Mouse (Mus musculus): ENCODE data around the gene Pold2. TPM values are rescaled to one million over a fixed set of nuclear protein-coding genes. Genes with fewer than 3 reads are reported as not detected.

The Pold2 gene
- polyA plus RNA-seq, 1 experiment: 127 TPM

- H3K9ac ChIP-seq (ENCODE audit: low read depth, poor library complexity, severe bottlenecking): no peak overlapping the region
- no peaks in the 10 kb centered on the region for H3K27me3 ChIP-seq (ENCODE audit: control insufficient read depth, insufficient read depth, low read length, poor library complexity, severe bottlenecking)
- peaks cover 4% of the 10 kb centered on the region for H3K9me3 ChIP-seq (replicated peaks; ENCODE audit: control insufficient read depth, insufficient read depth, low read length, poor library complexity, severe bottlenecking)
- H3K27ac ChIP-seq (ENCODE audit: insufficient read depth, low read length): no peak overlapping the region
- H3K4me1 ChIP-seq (ENCODE audit: control insufficient read depth, insufficient read depth, low read length): peaks cover 2% of the 10 kb centered on the region
- H3K36me3 ChIP-seq (ENCODE audit: control insufficient read depth, insufficient read depth, low read length, poor library complexity, severe bottlenecking): no peaks in the 10 kb centered on the region
- TF ChIP-seq POLR2A (IDR thresholded peaks at IDR 0.05; ENCODE audit: insufficient read depth, low read length) (no peak), EP300 (IDR thresholded peaks at IDR 0.05; ENCODE audit: insufficient read depth, low read depth, low read length) (no peak), CTCF (IDR thresholded peaks at IDR 0.05; ENCODE audit: low read depth, low read length) (no peak)
- H3K4me3 ChIP-seq (ENCODE audit: low read depth, low read length): no peak overlapping the region
Observed at GRCm38 (mm10) chr11:5848741-5849140, 29.4 kb downstream of the Pold2 start.

DNA sequence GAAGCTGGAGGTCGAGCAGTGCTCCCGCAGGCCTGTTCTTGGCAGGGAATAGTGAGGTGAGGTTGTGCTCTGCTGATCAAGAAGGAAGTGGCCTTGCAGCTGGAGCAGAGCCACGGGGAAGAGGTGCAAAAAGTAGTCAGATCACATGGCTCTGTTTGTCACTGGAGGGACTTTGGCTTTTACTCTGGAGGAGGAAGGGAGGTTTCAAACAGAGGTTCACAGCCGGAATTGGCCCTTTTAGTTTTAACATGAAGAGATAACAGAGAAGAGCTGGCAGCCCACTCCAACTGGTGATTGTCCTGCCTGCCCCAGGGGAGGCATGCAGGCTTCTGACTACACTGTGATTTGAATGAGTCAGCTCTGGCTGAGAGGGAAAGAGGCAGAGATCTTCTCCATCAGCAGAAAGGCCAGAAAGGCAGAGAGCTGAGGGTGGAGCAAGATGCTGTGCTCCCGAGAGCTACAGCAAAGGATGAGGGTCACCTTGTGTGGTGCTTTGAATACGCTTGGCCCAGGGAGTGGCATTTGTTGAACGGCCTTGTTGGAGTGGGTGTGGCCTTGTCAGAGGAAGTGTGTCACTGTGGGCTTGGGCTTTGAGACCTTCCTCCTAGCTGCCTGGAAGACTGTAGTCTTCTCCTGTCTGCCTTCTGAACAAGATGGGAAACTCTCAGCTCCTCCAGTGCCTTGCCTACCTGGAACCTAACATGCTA is 31.3 kb downstream of the Pold2 start:
- Histone ChIP-seq H3K9ac (ENCODE audit: low read depth, poor library complexity, severe bottlenecking) (no peak overlapping the region), H3K27me3 (ENCODE audit: control insufficient read depth, insufficient read depth, low read length, poor library complexity, severe bottlenecking) (no peaks in the 10 kb centered on the region), H3K9me3 (replicated peaks; ENCODE audit: control insufficient read depth, insufficient read depth, low read length, poor library complexity, severe bottlenecking) (peaks cover 17% of the 10 kb centered on the region), H3K36me3 (ENCODE audit: control insufficient read depth, insufficient read depth, low read length, poor library complexity, severe bottlenecking) (no peaks in the 10 kb centered on the region), H3K27ac (ENCODE audit: insufficient read depth, low read length) (no peak overlapping the region), H3K4me1 (ENCODE audit: control insufficient read depth, insufficient read depth, low read length) (peaks cover 2% of the 10 kb centered on the region), H3K4me3 (ENCODE audit: low read depth, low read length) (no peak overlapping the region)
- TF ChIP-seq EP300 (IDR thresholded peaks at IDR 0.05; ENCODE audit: insufficient read depth, low read depth, low read length) (no peak), CTCF (IDR thresholded peaks at IDR 0.05; ENCODE audit: low read depth, low read length) (no peak), POLR2A (IDR thresholded peaks at IDR 0.05; ENCODE audit: insufficient read depth, low read length) (no peak)

GRCm38 (mm10) chr11:5843131-5843530 is 35.0 kb downstream of the Pold2 start:
- Histone ChIP-seq H3K4me3 (ENCODE audit: low read depth, low read length) (no peak overlapping the region), H3K36me3 (ENCODE audit: control insufficient read depth, insufficient read depth, low read length, poor library complexity, severe bottlenecking) (no peaks in the 10 kb centered on the region), H3K4me1 (ENCODE audit: control insufficient read depth, insufficient read depth, low read length) (no peaks in the 10 kb centered on the region), H3K9me3 (replicated peaks; ENCODE audit: control insufficient read depth, insufficient read depth, low read length, poor library complexity, severe bottlenecking) (peaks cover 32% of the 10 kb centered on the region), H3K9ac (ENCODE audit: low read depth, poor library complexity, severe bottlenecking) (no peak overlapping the region), H3K27ac (ENCODE audit: insufficient read depth, low read length) (no peak overlapping the region), H3K27me3 (ENCODE audit: control insufficient read depth, insufficient read depth, low read length, poor library complexity, severe bottlenecking) (no peaks in the 10 kb centered on the region)
- TF ChIP-seq CTCF (IDR thresholded peaks at IDR 0.05; ENCODE audit: low read depth, low read length) (no peak), EP300 (IDR thresholded peaks at IDR 0.05; ENCODE audit: insufficient read depth, low read depth, low read length) (no peak), POLR2A (IDR thresholded peaks at IDR 0.05; ENCODE audit: insufficient read depth, low read length) (no peak)

GRCm38 (mm10) chr11:5841751-5842150 is 36.3 kb downstream of the Pold2 start:
- Histone ChIP-seq H3K9me3 (replicated peaks; ENCODE audit: control insufficient read depth, insufficient read depth, low read length, poor library complexity, severe bottlenecking) (peaks cover 32% of the 10 kb centered on the region), H3K9ac (ENCODE audit: low read depth, poor library complexity, severe bottlenecking) (no peak overlapping the region), H3K36me3 (ENCODE audit: control insufficient read depth, insufficient read depth, low read length, poor library complexity, severe bottlenecking) (no peaks in the 10 kb centered on the region), H3K4me3 (ENCODE audit: low read depth, low read length) (no peak overlapping the region), H3K27me3 (ENCODE audit: control insufficient read depth, insufficient read depth, low read length, poor library complexity, severe bottlenecking) (no peaks in the 10 kb centered on the region), H3K27ac (ENCODE audit: insufficient read depth, low read length) (no peak overlapping the region), H3K4me1 (ENCODE audit: control insufficient read depth, insufficient read depth, low read length) (no peaks in the 10 kb centered on the region)
- TF ChIP-seq POLR2A (IDR thresholded peaks at IDR 0.05; ENCODE audit: insufficient read depth, low read length): no peak
- TF ChIP-seq CTCF (IDR thresholded peaks at IDR 0.05; ENCODE audit: low read depth, low read length): no peak
- TF ChIP-seq EP300 (IDR thresholded peaks at IDR 0.05; ENCODE audit: insufficient read depth, low read depth, low read length): no peak

DNA sequence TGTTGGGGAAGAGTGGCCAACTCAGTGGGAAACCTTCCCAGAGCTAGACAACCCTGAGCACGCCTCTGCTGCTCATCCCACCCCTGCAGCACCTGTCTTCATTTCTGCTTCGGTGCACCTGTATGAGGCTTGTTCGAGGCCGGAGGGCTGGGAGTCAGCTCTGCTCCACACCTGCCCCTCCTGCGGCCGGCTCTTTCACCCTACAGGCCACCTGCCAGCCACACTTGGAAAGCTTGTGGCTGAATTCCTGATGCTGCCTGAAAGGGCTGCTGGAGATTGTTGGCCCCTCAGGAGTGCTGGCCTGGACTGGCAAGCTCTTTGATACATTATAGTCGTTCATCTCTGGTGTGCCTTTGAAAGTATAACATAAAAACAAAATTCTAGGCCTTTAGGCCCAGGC is 37.7 kb downstream of the Pold2 start:
- Histone ChIP-seq H3K9ac (ENCODE audit: low read depth, poor library complexity, severe bottlenecking) (no peak overlapping the region), H3K27ac (ENCODE audit: insufficient read depth, low read length) (no peak overlapping the region), H3K4me1 (ENCODE audit: control insufficient read depth, insufficient read depth, low read length) (no peaks in the 10 kb centered on the region), H3K9me3 (replicated peaks; ENCODE audit: control insufficient read depth, insufficient read depth, low read length, poor library complexity, severe bottlenecking) (peaks cover 32% of the 10 kb centered on the region), H3K36me3 (ENCODE audit: control insufficient read depth, insufficient read depth, low read length, poor library complexity, severe bottlenecking) (no peaks in the 10 kb centered on the region), H3K27me3 (ENCODE audit: control insufficient read depth, insufficient read depth, low read length, poor library complexity, severe bottlenecking) (no peaks in the 10 kb centered on the region), H3K4me3 (ENCODE audit: low read depth, low read length) (no peak overlapping the region)
- no peak for TF ChIP-seq POLR2A (IDR thresholded peaks at IDR 0.05; ENCODE audit: insufficient read depth, low read length)
- no peak for TF ChIP-seq CTCF (IDR thresholded peaks at IDR 0.05; ENCODE audit: low read depth, low read length)
- no peak for TF ChIP-seq EP300 (IDR thresholded peaks at IDR 0.05; ENCODE audit: insufficient read depth, low read depth, low read length)

Measured in ES-Bruce4 (cell line).